Mouse (Mus musculus): Measurements from ENCODE around the gene Itk. TPM values are rescaled to one million over a fixed set of nuclear protein-coding genes. Genes with fewer than 3 reads are reported as not detected.

The Itk gene
- polyA plus RNA-seq, 1 experiment from 2014 or later = 0.33 TPM

DNA sequence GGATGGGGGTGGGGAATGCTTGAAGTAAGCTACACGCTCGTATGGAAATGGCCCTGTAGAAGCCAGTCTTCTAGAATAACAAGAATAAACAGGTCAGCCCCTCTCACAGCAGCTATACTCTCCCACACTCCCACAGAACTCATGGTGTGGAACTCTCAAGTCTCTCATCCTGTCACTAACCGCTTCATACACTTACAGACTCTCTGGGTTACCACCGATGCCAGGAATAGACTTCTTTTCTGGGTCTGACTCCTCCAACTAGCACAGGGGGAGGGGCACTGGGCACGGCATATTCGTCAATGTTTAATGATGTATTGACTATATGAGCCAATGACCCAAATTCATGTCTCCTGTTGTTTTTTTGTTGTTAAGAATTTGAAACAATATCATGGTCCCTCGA, 82.5 kb downstream of the Itk start:
- 81% methylated on average over 7 of the region's 7 CpGs for WGBS
- Histone ChIP-seq H3K27me3 (ENCODE audit: control insufficient read depth, insufficient read depth, low read depth, low read length) (peaks cover 8% of the 10 kb centered on the region; the same call in 1 of the 2 replicates), H3K4me1 (replicated peaks; ENCODE audit: control insufficient read depth, insufficient read depth, low read length) (peaks cover 4% of the 10 kb centered on the region; the same call in 1 of the 2 replicates), H3K4me3 (ENCODE audit: low read length) (no peak overlapping the region), H3K9ac (ENCODE audit: low read length) (no peak overlapping the region), H3K4me2 (ENCODE audit: low read depth, low read length) (no peak overlapping the region), H3K27ac (ENCODE audit: low read length) (no peak overlapping the region), H3K36me3 (ENCODE audit: control insufficient read depth, insufficient read depth, low read length) (no peaks in the 10 kb centered on the region), H3K9me3 (ENCODE audit: control insufficient read depth, low read length) (no peaks in the 10 kb centered on the region)
- no peak for ATAC-seq (ENCODE audit: low read depth)

DNA sequence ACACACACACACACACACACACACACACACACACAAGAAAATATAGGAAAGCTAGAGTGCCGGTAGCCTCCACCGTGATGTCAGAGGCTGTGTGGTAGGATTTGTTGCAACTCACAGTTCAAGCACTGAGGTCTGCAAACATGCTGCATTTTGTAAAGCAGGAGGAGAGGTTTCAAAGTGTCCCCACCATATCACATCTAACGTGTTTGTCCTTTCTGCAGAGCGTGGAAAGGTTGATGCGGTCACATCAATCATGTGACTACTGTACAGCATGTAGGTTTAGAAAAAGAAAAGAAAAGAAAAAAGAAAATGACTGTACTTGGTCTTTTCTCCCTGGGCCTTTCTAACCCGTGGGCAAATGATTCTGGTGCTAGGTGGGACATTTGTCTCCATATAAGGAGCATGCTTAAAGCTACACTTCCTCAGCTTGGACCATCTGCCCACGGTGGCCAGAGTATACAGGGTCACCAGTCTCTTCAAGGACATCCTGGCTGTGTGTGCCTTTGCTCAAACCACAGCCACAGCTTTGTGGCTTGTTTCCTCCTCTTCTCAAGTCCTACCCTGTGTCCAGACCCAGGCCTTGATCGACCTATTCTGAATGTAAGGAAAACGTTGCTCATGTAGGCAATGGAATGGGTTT, 83.3 kb downstream of the Itk start:
- H3K27ac ChIP-seq (ENCODE audit: low read length) = no peak overlapping the region
- peaks cover 4% of the 10 kb centered on the region; the same call in 1 of the 2 replicates for H3K27me3 ChIP-seq (ENCODE audit: control insufficient read depth, insufficient read depth, low read depth, low read length)
- no peak overlapping the region for H3K4me2 ChIP-seq (ENCODE audit: low read depth, low read length)
- no peaks in the 10 kb centered on the region for H3K36me3 ChIP-seq (ENCODE audit: control insufficient read depth, insufficient read depth, low read length)
- H3K9ac ChIP-seq (ENCODE audit: low read length) = no peak overlapping the region
- H3K4me3 ChIP-seq (ENCODE audit: low read length) = no peak overlapping the region
- H3K4me1 ChIP-seq (replicated peaks; ENCODE audit: control insufficient read depth, insufficient read depth, low read length) = no peaks in the 10 kb centered on the region
- WGBS = 68% methylated on average over 9 of the region's 9 CpGs
- H3K9me3 ChIP-seq (ENCODE audit: control insufficient read depth, low read length) = no peaks in the 10 kb centered on the region
- no peak for ATAC-seq (ENCODE audit: low read depth)

DNA sequence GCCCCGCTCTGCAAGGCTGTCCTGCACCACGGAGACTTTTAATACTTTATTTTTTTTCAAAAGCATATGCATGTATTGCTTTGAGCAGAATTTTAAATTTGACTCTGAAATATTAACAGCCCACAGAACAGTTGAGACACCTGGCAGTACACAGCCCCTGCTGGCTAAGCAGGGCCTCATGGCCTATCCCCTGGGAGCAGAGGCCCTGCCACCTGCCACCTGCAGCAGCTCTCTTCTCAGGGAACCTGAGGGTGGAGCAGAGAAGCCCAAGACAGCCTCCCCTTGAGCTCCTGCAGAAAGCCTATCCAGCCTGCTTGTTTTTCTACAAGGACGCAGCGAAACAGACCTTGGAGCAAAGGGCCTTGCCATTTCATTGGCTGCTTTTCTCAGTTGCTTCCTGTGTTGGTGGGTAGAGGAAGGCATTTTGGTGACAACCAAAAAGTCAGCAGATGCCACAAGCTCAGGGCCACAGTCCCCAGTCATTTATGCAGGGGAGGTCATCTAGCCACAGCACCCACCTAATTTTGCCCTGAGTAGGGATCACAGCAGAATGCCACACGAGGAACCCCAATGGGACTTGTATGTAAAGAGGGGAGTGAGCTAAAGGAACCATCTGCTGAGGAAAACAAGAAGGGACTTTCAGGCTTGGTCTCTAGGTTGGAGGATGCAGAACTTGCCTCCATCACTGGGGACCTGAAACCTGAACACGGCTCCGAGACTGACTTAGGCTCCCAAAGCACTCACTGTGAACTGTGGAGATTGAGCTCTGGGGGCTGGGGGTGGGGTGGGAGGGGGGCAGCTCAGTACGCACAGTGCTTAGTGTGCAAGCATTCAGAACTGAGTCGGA, 84.2 kb downstream of the Itk start:
- H3K27ac ChIP-seq (ENCODE audit: low read length) = no peak overlapping the region
- 85% methylated on average over 9 of the region's 9 CpGs for WGBS
- ATAC-seq (ENCODE audit: low read depth) = no peak

DNA sequence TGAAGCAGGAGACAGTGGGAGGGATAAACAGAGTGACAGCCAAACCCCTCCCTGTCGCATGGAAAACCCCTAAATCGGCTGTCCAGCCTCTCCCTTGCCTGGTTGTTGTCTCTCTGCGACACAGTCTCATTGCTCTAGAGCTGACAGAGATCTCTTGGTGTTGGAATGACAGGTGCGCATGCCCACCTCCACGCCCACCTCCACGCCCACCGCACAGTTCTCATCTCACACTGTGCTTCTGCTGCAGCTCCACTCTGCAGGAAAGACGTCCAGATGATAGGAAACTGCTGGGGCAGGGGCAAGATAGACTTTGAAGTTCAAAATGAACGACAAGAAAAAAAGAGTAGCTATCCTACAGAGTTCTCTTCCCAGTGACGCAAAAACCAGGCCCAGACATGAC, 85.2 kb downstream of the Itk start:
- 69% methylated on average over 10 of the region's 10 CpGs for WGBS
- no peak for ATAC-seq (ENCODE audit: low read depth)
- no peaks in the 10 kb centered on the region for H3K4me1 ChIP-seq (replicated peaks; ENCODE audit: control insufficient read depth, insufficient read depth, low read length)
- H3K27me3 ChIP-seq (ENCODE audit: control insufficient read depth, insufficient read depth, low read depth, low read length) = no peaks in the 10 kb centered on the region
- H3K36me3 ChIP-seq (ENCODE audit: control insufficient read depth, insufficient read depth, low read length) = no peaks in the 10 kb centered on the region
- no peak overlapping the region for H3K4me2 ChIP-seq (ENCODE audit: low read depth, low read length)
- no peak overlapping the region for H3K9ac ChIP-seq (ENCODE audit: low read length)
- H3K9me3 ChIP-seq (ENCODE audit: control insufficient read depth, low read length) = no peaks in the 10 kb centered on the region
- H3K27ac ChIP-seq (ENCODE audit: low read length) = no peak overlapping the region
- H3K4me3 ChIP-seq (ENCODE audit: low read length) = no peak overlapping the region

More for the DNA sequence above, 84.2 kb downstream of the Itk start:
- Histone ChIP-seq H3K9ac (ENCODE audit: low read length) (no peak overlapping the region), H3K36me3 (ENCODE audit: control insufficient read depth, insufficient read depth, low read length) (no peaks in the 10 kb centered on the region), H3K4me1 (replicated peaks; ENCODE audit: control insufficient read depth, insufficient read depth, low read length) (no peaks in the 10 kb centered on the region), H3K27me3 (ENCODE audit: control insufficient read depth, insufficient read depth, low read depth, low read length) (no peaks in the 10 kb centered on the region), H3K4me3 (ENCODE audit: low read length) (no peak overlapping the region), H3K9me3 (ENCODE audit: control insufficient read depth, low read length) (no peaks in the 10 kb centered on the region), H3K4me2 (ENCODE audit: low read depth, low read length) (no peak overlapping the region)

DNA sequence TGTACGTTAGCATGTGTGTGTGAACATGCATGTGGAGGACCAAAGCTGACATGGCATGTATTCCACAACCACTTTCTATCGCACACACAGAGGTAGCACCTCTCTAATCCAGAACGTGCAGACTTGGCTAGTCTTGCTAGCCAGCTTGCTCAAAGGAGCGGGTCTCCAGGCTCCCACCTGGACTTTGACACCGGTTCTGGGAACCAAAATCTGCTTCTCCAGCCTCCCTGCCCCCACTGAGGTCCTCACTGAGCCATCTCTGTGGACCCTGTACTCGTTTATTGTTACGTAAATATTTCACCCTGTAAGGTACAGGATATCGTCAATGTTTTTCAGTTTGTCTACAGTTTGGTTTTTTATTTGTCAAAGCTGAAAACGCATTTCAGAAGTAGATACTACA, 86.8 kb downstream of the Itk start:
- no peak for ATAC-seq (ENCODE audit: low read depth)
- WGBS = 84% methylated on average over 9 of the region's 9 CpGs
- H3K4me3 ChIP-seq (ENCODE audit: low read length) = no peak overlapping the region
- H3K27me3 ChIP-seq (ENCODE audit: control insufficient read depth, insufficient read depth, low read depth, low read length) = no peaks in the 10 kb centered on the region
- H3K27ac ChIP-seq (ENCODE audit: low read length) = no peak overlapping the region
- H3K36me3 ChIP-seq (ENCODE audit: control insufficient read depth, insufficient read depth, low read length) = no peaks in the 10 kb centered on the region
- H3K9ac ChIP-seq (ENCODE audit: low read length) = no peak overlapping the region
- H3K4me1 ChIP-seq (replicated peaks; ENCODE audit: control insufficient read depth, insufficient read depth, low read length) = no peaks in the 10 kb centered on the region
- H3K4me2 ChIP-seq (ENCODE audit: low read depth, low read length) = no peak overlapping the region
- no peaks in the 10 kb centered on the region for H3K9me3 ChIP-seq (ENCODE audit: control insufficient read depth, low read length)

DNA sequence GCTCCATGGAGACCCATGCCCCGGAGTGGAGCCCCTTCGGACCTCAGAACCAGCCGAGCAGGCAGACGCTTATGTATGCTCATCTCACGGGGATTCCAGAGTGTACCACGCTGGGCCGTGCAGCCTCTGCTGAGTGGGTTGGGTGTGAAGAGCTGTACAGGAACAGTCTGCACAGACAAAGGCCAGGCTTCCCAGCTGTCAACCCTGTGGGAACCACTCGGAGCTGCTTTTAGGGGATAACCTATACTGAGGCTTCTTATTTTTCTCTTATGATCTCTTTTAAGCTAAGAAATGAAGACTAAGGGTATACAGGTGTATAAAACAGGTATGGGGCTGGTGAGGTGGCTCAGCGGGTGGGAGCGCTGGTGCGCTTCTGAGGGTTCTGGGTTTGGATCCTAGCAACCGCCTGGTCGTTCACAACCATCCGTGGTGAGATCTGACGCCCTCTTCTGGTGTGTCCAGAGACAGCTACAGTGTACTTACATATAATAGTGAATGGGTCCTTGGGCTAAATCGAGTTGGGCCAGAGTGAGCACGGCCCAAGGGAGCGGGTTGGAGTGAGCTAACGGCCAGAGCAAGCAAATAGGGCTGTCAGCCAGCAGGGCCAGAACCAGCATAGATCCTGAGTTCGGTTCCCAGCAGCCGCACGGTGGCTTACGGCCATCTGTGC, 87.6 kb downstream of the Itk start:
- 83% methylated on average over 23 of the region's 23 CpGs for WGBS

DNA sequence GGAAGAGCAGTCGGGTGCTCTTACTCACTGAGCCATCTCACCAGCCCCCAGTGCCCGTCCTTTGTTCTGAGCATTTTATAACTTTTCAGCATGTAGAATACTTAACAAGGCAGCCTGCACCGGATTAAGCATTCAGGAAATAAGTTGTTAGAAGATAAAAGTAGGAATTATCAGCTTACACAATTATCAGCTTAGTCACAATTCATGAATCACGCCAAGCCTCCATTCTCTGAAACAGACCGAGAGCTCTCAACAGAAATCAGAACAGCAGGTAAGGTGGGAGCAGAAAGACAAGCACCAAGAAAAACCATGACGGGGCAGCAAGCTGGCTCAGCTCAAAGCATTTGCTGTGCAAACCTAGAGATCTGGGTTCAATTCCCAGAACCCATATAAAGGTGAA, 89.4 kb downstream of the Itk start:
- Histone ChIP-seq H3K27ac (ENCODE audit: low read length) (no peak overlapping the region), H3K4me3 (ENCODE audit: low read length) (no peak overlapping the region), H3K27me3 (ENCODE audit: control insufficient read depth, insufficient read depth, low read depth, low read length) (no peaks in the 10 kb centered on the region), H3K4me2 (ENCODE audit: low read depth, low read length) (no peak overlapping the region), H3K9ac (ENCODE audit: low read length) (no peak overlapping the region), H3K4me1 (replicated peaks; ENCODE audit: control insufficient read depth, insufficient read depth, low read length) (no peaks in the 10 kb centered on the region), H3K36me3 (ENCODE audit: control insufficient read depth, insufficient read depth, low read length) (no peaks in the 10 kb centered on the region), H3K9me3 (ENCODE audit: control insufficient read depth, low read length) (no peaks in the 10 kb centered on the region)
- 71% methylated on average over 6 of the region's 6 CpGs for WGBS
- no peak for ATAC-seq (ENCODE audit: low read depth)

More for the DNA sequence above, 87.6 kb downstream of the Itk start:
- Histone ChIP-seq H3K9me3 (ENCODE audit: control insufficient read depth, low read length) (no peaks in the 10 kb centered on the region), H3K4me1 (replicated peaks; ENCODE audit: control insufficient read depth, insufficient read depth, low read length) (no peaks in the 10 kb centered on the region), H3K36me3 (ENCODE audit: control insufficient read depth, insufficient read depth, low read length) (no peaks in the 10 kb centered on the region), H3K4me3 (ENCODE audit: low read length) (no peak overlapping the region), H3K9ac (ENCODE audit: low read length) (no peak overlapping the region), H3K27ac (ENCODE audit: low read length) (no peak overlapping the region), H3K27me3 (ENCODE audit: control insufficient read depth, insufficient read depth, low read depth, low read length) (no peaks in the 10 kb centered on the region), H3K4me2 (ENCODE audit: low read depth, low read length) (no peak overlapping the region)
- ATAC-seq (ENCODE audit: low read depth) = no peak

DNA sequence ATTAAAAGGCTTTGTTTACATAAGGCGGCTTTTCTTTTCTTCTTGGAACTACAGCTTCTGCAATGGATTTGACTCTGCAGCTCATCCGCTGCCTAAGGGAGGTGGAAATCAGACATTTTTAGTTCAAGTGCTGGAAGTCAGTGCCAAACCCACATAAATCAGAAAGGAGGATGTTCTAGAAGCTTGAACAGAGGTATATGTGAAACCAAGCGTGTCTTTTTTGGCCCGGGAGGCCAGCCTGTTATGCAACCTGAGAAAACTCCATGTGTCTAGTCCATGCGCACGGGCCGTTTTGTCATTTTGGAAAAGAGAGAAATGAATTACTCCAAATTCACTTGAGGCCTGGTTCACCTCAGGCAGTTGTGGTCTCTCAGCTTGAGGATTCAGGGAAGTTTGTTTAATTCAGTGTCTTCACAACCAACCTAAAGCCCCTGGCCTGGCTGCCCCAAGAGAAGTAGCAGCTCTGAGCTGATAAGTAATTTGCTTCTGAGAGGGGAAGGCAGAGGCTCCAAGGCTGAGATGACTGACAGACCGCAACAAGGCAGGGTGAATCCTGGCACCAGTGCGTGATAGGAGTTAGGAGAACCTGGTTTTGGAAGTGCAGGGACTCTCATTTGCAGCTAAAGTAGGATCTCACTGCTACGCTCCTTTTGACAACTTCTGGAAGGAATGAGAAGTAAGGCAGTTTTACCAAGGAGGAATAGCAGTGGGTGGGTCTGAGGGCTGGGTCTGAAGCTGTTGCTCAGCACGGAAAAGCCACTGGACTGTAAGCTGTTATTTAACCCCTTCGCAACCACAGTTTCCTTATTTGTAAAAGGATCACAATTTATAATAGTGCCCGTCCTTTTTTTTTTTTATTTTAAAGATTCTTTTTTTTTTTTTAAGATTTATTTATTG, 90.2 kb downstream of the Itk start:
- Histone ChIP-seq H3K4me2 (ENCODE audit: low read depth, low read length) (no peak overlapping the region), H3K9ac (ENCODE audit: low read length) (no peak overlapping the region), H3K4me3 (ENCODE audit: low read length) (no peak overlapping the region), H3K27ac (ENCODE audit: low read length) (no peak overlapping the region), H3K9me3 (ENCODE audit: control insufficient read depth, low read length) (no peaks in the 10 kb centered on the region), H3K4me1 (replicated peaks; ENCODE audit: control insufficient read depth, insufficient read depth, low read length) (no peaks in the 10 kb centered on the region), H3K27me3 (ENCODE audit: control insufficient read depth, insufficient read depth, low read depth, low read length) (no peaks in the 10 kb centered on the region), H3K36me3 (ENCODE audit: control insufficient read depth, insufficient read depth, low read length) (no peaks in the 10 kb centered on the region)
- WGBS = 47% methylated on average over 13 of the region's 13 CpGs
- ATAC-seq (ENCODE audit: low read depth) = no peak

Data from lung, embryonic 16.5 days (tissue).